Mouse (Mus musculus) lung, adult 2 months (tissue): ENCODE results near the gene Tmbim7.

Source experiments
- CTCF ChIP-seq: fragments of 200-500 bp; IDR thresholded peaks from 2 replicates; pipeline ENCODE4 v1.5.1; 2011; ENCODE audit warnings: mild to moderate bottlenecking, low read length, control low read depth; ENCODE audit not compliant: insufficient read depth
- POLR2A ChIP-seq: fragments of 200-500 bp; IDR thresholded peaks from 2 replicates; pipeline ENCODE4 v1.6.1; 2011; ENCODE audit warnings: low read depth, mild to moderate bottlenecking, control low read depth, low read length, borderline replicate concordance; ENCODE audit errors: extremely low read depth

DNA sequence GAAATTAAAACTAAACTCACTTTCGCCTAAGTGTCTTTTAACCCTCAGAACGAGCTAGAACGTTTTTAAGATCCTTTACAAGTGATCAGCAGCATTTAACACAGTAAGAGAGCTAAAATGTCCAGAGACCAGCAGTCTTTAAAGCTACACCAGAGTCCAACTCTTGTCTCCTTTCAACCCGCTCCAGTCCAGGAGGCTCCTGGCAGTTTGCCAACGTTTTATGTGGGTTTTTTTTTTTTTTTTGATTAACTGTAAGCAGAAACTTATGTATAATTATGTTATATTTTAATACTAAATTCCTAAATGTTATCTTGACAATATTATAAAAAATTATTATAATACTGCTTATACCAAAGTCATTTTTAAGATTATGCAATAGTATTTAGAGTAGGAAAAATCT, 77.8 kb downstream of the Tmbim7 start:
- no peak for TF ChIP-seq CTCF
- TF ChIP-seq POLR2A = no peak
